Mouse (Mus musculus) embryonic fibroblast, embryonic 13.5 days (primary cell): ENCODE measurements around the gene Lrfn2. TPM values are rescaled to one million over a fixed set of nuclear protein-coding genes. Genes with fewer than 3 reads are reported as not detected.

Experiments
- H3K27ac ChIP-seq: 2 replicates; pipeline ENCODE4 v1.5.1; 2012; ENCODE audit warnings: low read length, control low read depth, inconsistent platforms; ENCODE audit not compliant: insufficient read depth
- H3K4me1 ChIP-seq: 2 replicates; pipeline ENCODE4 v1.6.1; 2011; ENCODE audit warnings: low read length; ENCODE audit not compliant: control insufficient read depth, insufficient read depth
- H3K4me3 ChIP-seq: 2 replicates; pipeline ENCODE4 v1.5.1; 2011; ENCODE audit warnings: mild to moderate bottlenecking, control low read depth, low read length; ENCODE audit not compliant: insufficient read depth
- CTCF ChIP-seq: IDR thresholded peaks from 2 replicates; pipeline ENCODE4 v1.5.1; 2011; ENCODE audit warnings: mild to moderate bottlenecking, control low read depth, low read length, moderate library complexity, borderline replicate concordance; ENCODE audit not compliant: insufficient read depth
- POLR2A ChIP-seq: IDR thresholded peaks from 2 replicates; pipeline ENCODE4 v1.6.1; 2011; ENCODE audit warnings: low read depth, mild to moderate bottlenecking, control low read depth, low read length, moderate library complexity
- polyA plus RNA-seq: library from polyadenylated mRNA; stranded (reverse); fragments of >200 nt; gene quantifications from 2 replicates; pipeline ENCODE4 v1.2.4, GENCODE M21; 2011; ENCODE audit warnings: low read depth; ENCODE audit not compliant: missing spikeins, insufficient read length

Gene Lrfn2
- polyA plus RNA-seq, 1 experiment: not detected

DNA sequence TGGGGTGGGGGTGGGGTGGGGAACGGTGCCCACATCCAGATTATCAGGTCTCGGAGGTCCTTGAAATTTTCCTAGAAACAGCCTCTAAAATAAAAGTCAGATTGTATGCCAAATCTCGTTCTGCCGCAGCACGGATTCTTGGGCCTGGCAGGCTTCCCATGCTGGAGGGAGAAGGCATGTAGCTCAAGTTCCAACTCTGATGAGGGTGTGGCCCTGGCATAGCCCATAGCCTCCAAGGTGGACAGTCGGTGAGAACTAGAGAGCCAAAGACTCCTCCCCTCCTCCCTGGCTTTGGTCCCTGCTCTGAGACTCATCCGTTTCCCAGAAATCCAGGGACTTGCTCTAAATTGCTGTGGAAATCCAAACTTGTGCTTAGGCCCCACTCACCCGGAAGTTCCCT, 99.6 kb downstream of the Lrfn2 start:
- no peaks in the 10 kb centered on the region for H3K4me1 ChIP-seq
- TF ChIP-seq POLR2A (no peak), CTCF (no peak)
- no peak overlapping the region for H3K4me3 ChIP-seq
- H3K27ac ChIP-seq: no peak overlapping the region

DNA sequence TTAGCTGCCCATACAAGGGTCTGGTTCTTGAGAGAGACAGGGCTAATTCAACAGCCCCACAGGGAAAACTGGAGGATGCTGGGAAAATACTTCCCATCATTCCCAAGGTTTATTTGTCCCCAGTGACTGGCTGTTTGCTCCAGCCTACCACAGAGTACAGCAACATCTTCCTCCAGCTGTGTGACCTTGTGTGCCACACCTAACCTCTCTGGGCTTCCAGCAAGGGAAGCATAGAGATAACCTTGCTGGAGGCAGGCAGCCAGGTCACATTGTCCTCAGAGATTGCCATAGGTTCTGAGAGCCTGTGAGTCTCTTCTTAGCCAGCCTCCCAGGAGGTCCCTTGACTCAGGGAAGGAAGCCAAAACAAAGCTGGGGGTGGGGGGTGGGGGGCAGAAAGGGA, 101.1 kb downstream of the Lrfn2 start:
- no peak for TF ChIP-seq CTCF
- TF ChIP-seq POLR2A: no peak

DNA sequence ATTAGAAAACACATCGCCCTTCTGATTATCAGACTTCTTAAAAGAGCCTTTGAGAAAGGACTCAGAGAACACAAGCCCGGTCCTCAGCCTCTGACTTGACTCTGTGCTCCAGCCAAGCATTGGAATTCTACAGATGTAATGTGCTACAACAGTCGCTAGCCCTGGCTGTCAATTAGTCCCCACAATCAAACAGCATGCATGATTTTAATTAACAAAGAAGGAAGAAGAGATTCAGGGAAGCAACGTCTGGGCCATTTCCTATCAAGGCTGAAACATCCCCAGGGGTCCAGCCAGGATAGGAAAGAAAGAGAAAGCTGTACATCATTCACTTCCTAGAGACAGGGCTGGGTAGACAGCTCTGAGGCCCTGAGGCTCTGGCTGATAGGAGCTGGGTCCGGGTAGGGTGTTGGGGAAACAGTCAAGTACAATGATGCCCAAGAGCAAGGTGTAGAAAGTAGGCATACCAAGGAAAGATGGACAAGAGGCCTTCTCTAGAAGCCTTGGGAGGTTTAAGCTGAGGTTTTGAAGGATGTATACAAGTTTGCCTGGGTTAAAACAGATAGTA, 101.6 kb downstream of the Lrfn2 start:
- TF ChIP-seq POLR2A (no peak), CTCF (no peak)
- H3K4me1 ChIP-seq: no peaks in the 10 kb centered on the region
- H3K27ac ChIP-seq: no peak overlapping the region
- H3K4me3 ChIP-seq: no peak overlapping the region

More for the DNA sequence above, 101.1 kb downstream of the Lrfn2 start:
- H3K4me1 ChIP-seq: no peaks in the 10 kb centered on the region
- no peak overlapping the region for H3K27ac ChIP-seq
- H3K4me3 ChIP-seq: no peak overlapping the region

DNA sequence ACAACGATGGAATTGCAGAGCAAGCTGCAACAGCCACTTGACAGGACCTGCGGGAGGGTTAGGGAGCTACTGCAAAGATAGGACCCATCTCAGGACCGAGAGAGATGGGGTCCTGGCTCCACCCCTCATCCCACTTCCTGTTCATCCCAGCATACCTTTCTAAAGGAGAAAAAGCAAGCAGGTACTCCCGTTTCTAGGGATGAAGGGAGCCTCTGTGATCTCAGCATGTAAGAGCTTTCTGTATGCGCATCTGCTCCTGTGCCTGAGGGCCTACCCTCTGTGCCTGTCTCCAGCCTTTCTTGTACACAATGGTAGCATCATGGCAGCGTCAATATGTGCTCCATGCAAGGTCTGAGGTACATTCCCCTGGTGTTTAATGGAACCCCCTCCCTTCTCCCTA, 102.9 kb downstream of the Lrfn2 start:
- TF ChIP-seq POLR2A (no peak), CTCF (no peak)

DNA sequence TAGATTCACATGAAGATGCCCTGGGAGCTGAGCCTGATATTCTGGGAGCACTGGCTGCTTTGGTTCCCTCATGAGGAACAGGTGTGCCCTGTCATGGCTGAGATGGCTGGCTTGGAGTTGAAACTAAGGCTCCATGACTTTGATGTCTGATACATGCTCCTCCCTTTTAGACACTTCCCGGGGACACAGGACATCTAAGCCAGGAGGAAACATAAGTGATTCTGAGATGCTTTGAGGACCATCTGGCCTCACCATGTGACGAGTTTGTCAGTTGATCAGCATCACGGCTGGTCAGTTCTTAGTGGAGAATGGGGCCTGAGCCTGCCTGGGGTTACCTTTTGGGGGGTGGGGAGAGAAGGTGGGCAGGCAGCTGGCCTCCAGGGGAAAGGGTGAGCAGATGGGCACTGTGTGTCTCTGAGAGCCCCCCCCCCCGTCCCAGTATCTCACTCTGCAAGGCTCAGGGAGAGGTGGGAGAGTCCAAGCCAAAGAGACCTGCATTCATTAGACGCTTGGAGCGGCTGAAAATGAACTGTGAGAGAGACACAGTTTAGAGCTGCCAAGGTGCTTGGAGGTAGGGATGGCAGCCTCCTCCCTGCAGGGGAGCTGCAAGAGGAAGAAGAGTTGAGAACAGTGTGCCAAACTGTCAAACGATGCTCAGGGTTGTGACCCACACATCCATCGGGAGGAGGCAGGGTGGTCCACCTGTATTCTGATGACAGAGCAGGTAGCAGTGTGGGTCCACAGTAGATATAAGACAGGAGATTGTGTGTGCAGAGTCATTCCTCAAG, 105.2 kb downstream of the Lrfn2 start:
- no peak overlapping the region for H3K4me3 ChIP-seq
- TF ChIP-seq POLR2A (no peak), CTCF (no peak)
- no peaks in the 10 kb centered on the region for H3K4me1 ChIP-seq
- no peak overlapping the region for H3K27ac ChIP-seq

More for the DNA sequence above, 102.9 kb downstream of the Lrfn2 start:
- Histone ChIP-seq H3K4me1 (no peaks in the 10 kb centered on the region), H3K4me3 (no peak overlapping the region), H3K27ac (no peak overlapping the region)

DNA sequence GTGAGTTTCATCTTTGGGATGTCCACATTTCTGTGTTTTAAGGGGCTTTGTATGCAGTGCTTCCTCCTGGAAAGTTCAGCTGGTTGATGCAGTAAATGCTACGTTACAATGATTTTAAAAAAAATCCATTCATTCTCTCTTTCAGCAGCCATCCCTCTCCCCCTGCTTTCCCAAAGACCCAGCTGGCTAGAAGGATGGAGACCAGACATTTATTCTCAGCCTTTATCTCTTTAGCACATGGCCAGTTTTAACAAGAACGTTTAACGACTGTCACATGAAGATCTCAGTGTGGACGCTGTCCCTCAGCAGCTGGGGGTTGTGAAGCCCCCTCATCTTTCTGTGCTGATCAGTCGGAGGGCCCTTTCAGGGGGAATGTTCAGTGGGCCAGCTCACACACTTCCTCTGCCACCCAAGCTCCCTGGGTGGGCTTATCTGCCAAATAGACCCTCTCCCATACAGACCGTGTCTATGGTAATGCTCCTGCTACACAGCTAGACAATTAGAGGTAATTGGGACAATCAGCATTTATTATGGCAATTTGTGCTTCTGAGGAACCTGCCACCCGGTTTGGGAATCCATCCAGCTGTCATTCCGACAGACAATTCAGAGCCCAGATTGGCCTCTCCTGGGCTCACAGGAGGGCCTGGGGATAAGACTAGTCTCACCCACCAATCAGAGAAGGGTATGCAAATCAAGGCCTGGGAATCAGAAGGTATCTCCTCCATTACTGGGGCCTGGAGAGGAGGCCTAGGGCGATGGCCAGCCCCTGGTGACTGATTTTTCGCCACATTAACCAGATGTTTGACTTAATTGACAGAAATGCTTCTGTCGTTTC, 111.8 kb downstream of the Lrfn2 start:
- Histone ChIP-seq H3K4me3 (no peak overlapping the region), H3K4me1 (no peaks in the 10 kb centered on the region), H3K27ac (no peak overlapping the region)
- TF ChIP-seq CTCF (no peak), POLR2A (no peak)

DNA sequence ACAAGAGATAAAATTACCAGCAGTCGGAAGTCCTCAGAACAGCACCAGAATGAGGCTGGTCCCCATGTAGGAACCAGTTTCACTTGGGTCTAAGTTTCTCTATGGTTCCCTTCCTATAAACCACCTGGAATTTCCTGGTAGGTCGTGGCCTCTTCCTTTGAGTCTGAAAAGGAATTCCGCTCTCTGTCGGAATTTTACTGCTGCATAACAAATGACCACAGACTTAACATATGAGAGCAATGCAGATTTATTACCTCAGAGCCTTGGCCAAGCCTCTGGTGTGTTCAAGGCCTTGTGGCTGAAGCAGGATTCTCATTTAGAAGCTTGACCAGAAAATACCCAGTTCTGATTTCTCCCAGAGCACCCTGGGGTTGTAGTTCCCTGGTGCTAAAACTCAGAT, 115.7 kb downstream of the Lrfn2 start:
- Histone ChIP-seq H3K4me1 (no peaks in the 10 kb centered on the region), H3K4me3 (no peak overlapping the region), H3K27ac (no peak overlapping the region)
- TF ChIP-seq CTCF (no peak), POLR2A (no peak)

DNA sequence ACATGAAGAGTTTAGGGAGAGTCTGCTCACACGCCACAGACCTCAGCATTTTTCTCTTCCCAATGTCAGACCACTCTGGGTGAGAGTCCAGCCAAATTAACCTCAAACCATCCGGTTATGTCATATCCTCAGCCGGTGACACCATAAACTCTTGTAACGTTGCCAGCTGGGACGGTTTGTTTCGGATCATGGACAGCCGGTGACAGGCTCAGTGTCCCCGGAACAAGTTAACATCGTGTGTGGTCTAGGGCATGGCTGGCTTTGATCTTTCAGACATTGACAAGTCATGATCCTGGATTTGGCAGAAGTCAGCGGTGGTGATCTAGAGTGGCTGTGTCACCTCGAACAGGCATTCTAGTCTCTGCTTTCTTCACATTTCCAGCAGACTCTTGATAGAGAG, 119.1 kb downstream of the Lrfn2 start:
- no peaks in the 10 kb centered on the region for H3K4me1 ChIP-seq
- TF ChIP-seq CTCF (no peak), POLR2A (no peak)

DNA sequence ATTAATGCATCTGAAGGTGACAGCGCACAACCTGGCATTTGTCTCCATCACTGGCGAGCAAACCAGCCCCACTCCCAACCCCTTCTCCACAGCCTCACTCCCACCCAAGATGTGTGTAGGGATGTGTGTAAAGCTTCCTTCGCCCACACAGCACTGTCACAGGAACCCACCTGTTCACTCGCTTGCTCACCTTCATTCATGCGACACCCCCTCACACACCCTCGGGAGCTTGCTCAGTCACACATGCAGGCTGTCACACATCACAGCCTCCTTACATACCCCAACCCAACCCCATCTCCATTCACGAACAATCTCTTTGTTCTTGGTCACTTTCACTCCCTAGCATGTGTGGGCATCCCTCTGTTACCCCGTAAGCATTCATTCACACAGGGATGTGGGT, 129.0 kb downstream of the Lrfn2 start:
- Histone ChIP-seq H3K27ac (no peak overlapping the region), H3K4me3 (no peak overlapping the region)

More for the DNA sequence above, 119.1 kb downstream of the Lrfn2 start:
- no peak overlapping the region for H3K27ac ChIP-seq
- H3K4me3 ChIP-seq: no peak overlapping the region

DNA sequence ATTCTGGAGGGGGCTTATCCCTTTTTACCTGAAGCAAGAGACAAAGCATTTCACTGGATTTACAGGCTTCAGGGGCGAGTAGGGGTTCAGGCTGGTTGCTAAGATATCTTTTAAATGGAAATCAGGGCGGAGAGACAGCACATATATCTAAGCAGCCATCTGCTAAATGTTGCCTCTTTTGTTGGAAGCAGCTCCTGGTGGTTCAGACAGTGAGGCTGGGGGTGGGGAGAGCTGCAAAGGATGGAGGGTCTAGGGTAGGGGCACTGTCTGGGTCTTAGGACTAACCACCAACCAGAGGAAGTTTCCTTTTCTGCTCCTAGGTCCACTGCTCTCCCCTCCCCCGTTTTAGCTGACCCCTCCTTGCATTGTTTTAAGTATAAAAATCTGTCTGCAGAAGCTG, 131.6 kb downstream of the Lrfn2 start:
- Histone ChIP-seq H3K27ac (no peak overlapping the region), H3K4me1 (no peaks in the 10 kb centered on the region), H3K4me3 (no peak overlapping the region)
- TF ChIP-seq CTCF: no peak
- no peak for TF ChIP-seq POLR2A

More for the DNA sequence above, 129.0 kb downstream of the Lrfn2 start:
- H3K4me1 ChIP-seq: no peaks in the 10 kb centered on the region
- no peak for TF ChIP-seq CTCF
- no peak for TF ChIP-seq POLR2A
